Mouse (Mus musculus): Measurements from ENCODE around the gene Batf. TPM values are rescaled to one million over a fixed set of nuclear protein-coding genes. Genes with fewer than 3 reads are reported as not detected.

The Batf gene
- total and polyA plus RNA-seq, 3 experiments, result 14.4 to 19.9 TPM; not detected in 1

GRCm38 (mm10) chr12:85746696-85747219 is 60.3 kb downstream of the Batf start:
- Histone ChIP-seq H3K4me1 (ENCODE audit: control insufficient read depth in 1 of 2, insufficient read depth in 2 of 2, low read length in 2 of 2) (no peaks in the 10 kb centered on the region), H3K79me2 (ENCODE audit: control insufficient read depth, insufficient read depth, low read length, poor library complexity) (no peaks in the 10 kb centered on the region), H3K36me3 (ENCODE audit: control insufficient read depth in 1 of 2, insufficient read depth in 2 of 2, low read length in 2 of 2) (no peaks in the 10 kb centered on the region), H3K27ac (ENCODE audit: control insufficient read depth, low read depth, low read length) (no peak overlapping the region), H3K27me3 (ENCODE audit: control insufficient read depth in 1 of 2, insufficient read depth in 2 of 2, low read length in 2 of 2) (peaks cover 0 to 3% of the 10 kb centered on the region in 2 experiments; a peak in 3 of 4 replicates), H3K4me3 (ENCODE audit: control insufficient read depth in 1 of 2, insufficient read depth in 1 of 2, low read depth in 2 of 2, low read length in 2 of 2) (no peak overlapping the region), H3K9ac (ENCODE audit: control insufficient read depth, low read depth, low read length, poor library complexity, severe bottlenecking) (no peak overlapping the region), H3K9me3 (replicated peaks; ENCODE audit: insufficient read depth, low read length) (no peaks in the 10 kb centered on the region)
- DNase-seq (ENCODE audit: low read depth, low spot score), result no peak
- TF ChIP-seq RAD21 (IDR thresholded peaks at IDR 0.05; ENCODE audit: low read depth, low read length) (no peak), TCF12 (IDR thresholded peaks at IDR 0.05; ENCODE audit: low read depth, low read length) (no peak), NELFE (IDR thresholded peaks at IDR 0.05; ENCODE audit: low read depth, low read length) (no peak), MAX (IDR thresholded peaks at IDR 0.05; ENCODE audit: low read length) (no peak), RCOR1 (IDR thresholded peaks at IDR 0.05; ENCODE audit: low read depth, low read length) (no peak), USF2 (IDR thresholded peaks at IDR 0.05; ENCODE audit: borderline replicate concordance in 1 of 2, insufficient read depth in 1 of 2, low read depth in 1 of 2, low read length in 2 of 2) (no peak), HCFC1 (IDR thresholded peaks at IDR 0.05; ENCODE audit: low read depth, low read length) (no peak), POLR2A (IDR thresholded peaks at IDR 0.05; ENCODE audit: control insufficient read depth in 1 of 2, insufficient read depth in 1 of 2, low read depth in 1 of 2, low read length in 2 of 2, poor library complexity in 1 of 2) (no peak), GABPA (IDR thresholded peaks at IDR 0.05; ENCODE audit: low read depth, low read length) (no peak), ELF1 (IDR thresholded peaks at IDR 0.05; ENCODE audit: low read depth, low read length) (no peak)

GRCm38 (mm10) chr12:85747343-85747742 is 60.9 kb downstream of the Batf start:
- H3K36me3 ChIP-seq (ENCODE audit: control insufficient read depth in 1 of 2, insufficient read depth in 2 of 2, low read length in 2 of 2), result no peaks in the 10 kb centered on the region
- no peaks in the 10 kb centered on the region for H3K79me2 ChIP-seq (ENCODE audit: control insufficient read depth, insufficient read depth, low read length, poor library complexity)
- TF ChIP-seq MYB (IDR thresholded peaks at IDR 0.05; ENCODE audit: low read depth, low read length) (no peak), RAD21 (IDR thresholded peaks at IDR 0.05; ENCODE audit: low read depth, low read length) (no peak), TBP (IDR thresholded peaks at IDR 0.05; ENCODE audit: low read depth, low read length) (no peak), NELFE (IDR thresholded peaks at IDR 0.05; ENCODE audit: low read depth, low read length) (no peak), ZC3H11A (IDR thresholded peaks at IDR 0.05; ENCODE audit: low read depth, low read length) (no peak), MYC (IDR thresholded peaks at IDR 0.05; ENCODE audit: low read depth, low read length) (no peak), HCFC1 (IDR thresholded peaks at IDR 0.05; ENCODE audit: low read depth, low read length) (no peak), NRF1 (IDR thresholded peaks at IDR 0.05; ENCODE audit: insufficient read depth, low read depth, low read length, poor library complexity, severe bottlenecking) (no peak), USF2 (IDR thresholded peaks at IDR 0.05; ENCODE audit: borderline replicate concordance in 1 of 2, insufficient read depth in 1 of 2, low read depth in 1 of 2, low read length in 2 of 2) (no peak), USF1 (IDR thresholded peaks at IDR 0.05; ENCODE audit: low read depth, low read length) (no peak)
- H3K4me3 ChIP-seq (ENCODE audit: control insufficient read depth in 1 of 2, insufficient read depth in 1 of 2, low read depth in 2 of 2, low read length in 2 of 2), result no peak overlapping the region
- no peaks in the 10 kb centered on the region for H3K4me1 ChIP-seq (ENCODE audit: control insufficient read depth in 1 of 2, insufficient read depth in 2 of 2, low read length in 2 of 2)
- H3K27me3 ChIP-seq (ENCODE audit: control insufficient read depth in 1 of 2, insufficient read depth in 2 of 2, low read length in 2 of 2), result peaks cover 0 to 3% of the 10 kb centered on the region in 2 experiments; a peak in 3 of 4 replicates
- H3K27ac ChIP-seq (ENCODE audit: control insufficient read depth, low read depth, low read length), result no peak overlapping the region
- H3K9me3 ChIP-seq (replicated peaks; ENCODE audit: insufficient read depth, low read length), result no peaks in the 10 kb centered on the region
- no peak for DNase-seq (ENCODE audit: low read depth, low spot score)
- H3K9ac ChIP-seq (ENCODE audit: control insufficient read depth, low read depth, low read length, poor library complexity, severe bottlenecking), result no peak overlapping the region
